Mouse (Mus musculus): ENCODE results near the gene Tulp1. TPM values are rescaled to one million over a fixed set of nuclear protein-coding genes. Genes with fewer than 3 reads are reported as not detected.

The Tulp1 gene
- polyA plus RNA-seq, 1 experiment from 2014 or later, result 3.3 TPM

GRCm38 (mm10) chr17:28308297-28309195 lies 56.5 kb downstream of the Tulp1 start:
- TF ChIP-seq EP300 (optimal IDR thresholded peaks at IDR 0.05) (no peak), CTCF (IDR thresholded peaks at IDR 0.05; ENCODE audit: low read depth) (peak; percentile 97)
- Histone ChIP-seq H3K9me3 (ENCODE audit: control insufficient read depth, low read length) (no peaks in the 10 kb centered on the region), H3K4me2 (replicated peaks; ENCODE audit: low read depth) (peak overlapping the region; percentile 34; the same call in 1 of the 2 replicates), H3K4me1 (replicated peaks; ENCODE audit: control insufficient read depth, insufficient read depth) (no peaks in the 10 kb centered on the region), H3K27me3 (ENCODE audit: control insufficient read depth, insufficient read depth, low read length) (no peaks in the 10 kb centered on the region), H3K27ac (replicated peaks) (no peak overlapping the region), H3K36me3 (ENCODE audit: control insufficient read depth, insufficient read depth, low read length) (no peaks in the 10 kb centered on the region), H3K9ac (ENCODE audit: low read length) (peak overlapping the region; percentile 13; the same call in 1 of the 2 replicates), H3K4me3 (ENCODE audit: low read depth, low read length) (no peak overlapping the region)
- 10% methylated on average over 18 of the region's 18 CpGs for WGBS
- DNase-seq (ENCODE audit: low spot score), result peak; percentile 89
- no peak for ATAC-seq (ENCODE audit: low FRiP score, low TSS enrichment)

- no peak overlapping the region for H3K9ac ChIP-seq (ENCODE audit: low read length)
- 48% methylated on average over 10 of the region's 10 CpGs for WGBS
- no peak overlapping the region for H3K27ac ChIP-seq (replicated peaks)
- no peaks in the 10 kb centered on the region for H3K36me3 ChIP-seq (ENCODE audit: control insufficient read depth, insufficient read depth, low read length)
- no peak for DNase-seq (ENCODE audit: low spot score)
- H3K27me3 ChIP-seq (ENCODE audit: control insufficient read depth, insufficient read depth, low read length), result no peaks in the 10 kb centered on the region
- no peak overlapping the region for H3K4me2 ChIP-seq (replicated peaks; ENCODE audit: low read depth)
- ATAC-seq (ENCODE audit: low FRiP score, low TSS enrichment), result no peak
- no peaks in the 10 kb centered on the region for H3K4me1 ChIP-seq (replicated peaks; ENCODE audit: control insufficient read depth, insufficient read depth)
- no peaks in the 10 kb centered on the region for H3K9me3 ChIP-seq (ENCODE audit: control insufficient read depth, low read length)
- TF ChIP-seq CTCF (IDR thresholded peaks at IDR 0.05; ENCODE audit: low read depth) (no peak), EP300 (optimal IDR thresholded peaks at IDR 0.05) (no peak)
- H3K4me3 ChIP-seq (ENCODE audit: low read depth, low read length), result no peak overlapping the region
Observed at GRCm38 (mm10) chr17:28305172-28305571, 59.9 kb downstream of the Tulp1 start.

Other genes starting within 250 kb of the Tulp1 start
- gene Scube3, start 223.1 kb downstream of the Tulp1 start, polyA plus RNA-seq (2015; fragmentation: Nextera tagmentation; extraction: Ambion mirVana), result 0.48 and 0.64 TPM in 2 replicates
- gene Zfp523, start 188.1 kb downstream of the Tulp1 start, polyA plus RNA-seq (2015; fragmentation: Nextera tagmentation; extraction: Ambion mirVana), result 17.2 and 18.1 TPM in 2 replicates
- 11.4 and 12.0 TPM in 2 replicates for gene Def6, start 157.4 kb downstream of the Tulp1 start, polyA plus RNA-seq (2015; fragmentation: Nextera tagmentation; extraction: Ambion mirVana)
- gene Ppard, start 132.5 kb downstream of the Tulp1 start, polyA plus RNA-seq (2015; fragmentation: Nextera tagmentation; extraction: Ambion mirVana), result 3.1 and 3.4 TPM in 2 replicates
- gene Fance, start 51.7 kb downstream of the Tulp1 start, polyA plus RNA-seq (2015; fragmentation: Nextera tagmentation; extraction: Ambion mirVana), result 19.2 and 20.4 TPM in 2 replicates
- 491 and 514 TPM in 2 replicates for gene Rpl10a, start 36.8 kb downstream of the Tulp1 start, polyA plus RNA-seq (2015; fragmentation: Nextera tagmentation; extraction: Ambion mirVana)
- 8.7 and 9.2 TPM in 2 replicates for gene Tead3, start 14.4 kb downstream of the Tulp1 start, polyA plus RNA-seq (2015; fragmentation: Nextera tagmentation; extraction: Ambion mirVana)
- gene Fkbp5, start 152.3 kb upstream of the Tulp1 start, polyA plus RNA-seq (2015; fragmentation: Nextera tagmentation; extraction: Ambion mirVana), result 9.2 and 11.8 TPM in 2 replicates
- gene Armc12, start 165.6 kb upstream of the Tulp1 start, polyA plus RNA-seq (2015; fragmentation: Nextera tagmentation; extraction: Ambion mirVana), result not detected in 2 replicates
- gene Clpsl2, start 184.2 kb upstream of the Tulp1 start, polyA plus RNA-seq (2015; fragmentation: Nextera tagmentation; extraction: Ambion mirVana), result not detected in 2 replicates
- gene Clps, start 195.5 kb upstream of the Tulp1 start, polyA plus RNA-seq (2015; fragmentation: Nextera tagmentation; extraction: Ambion mirVana), result 1,789 and 1,944 TPM in 2 replicates
- gene Lhfpl5, start 210.4 kb upstream of the Tulp1 start, polyA plus RNA-seq (2015; fragmentation: Nextera tagmentation; extraction: Ambion mirVana), result 0.98 and 1.2 TPM in 2 replicates